8 mouse cellular contexts compared by ENCODE assay signal in the genomic region with DNA sequence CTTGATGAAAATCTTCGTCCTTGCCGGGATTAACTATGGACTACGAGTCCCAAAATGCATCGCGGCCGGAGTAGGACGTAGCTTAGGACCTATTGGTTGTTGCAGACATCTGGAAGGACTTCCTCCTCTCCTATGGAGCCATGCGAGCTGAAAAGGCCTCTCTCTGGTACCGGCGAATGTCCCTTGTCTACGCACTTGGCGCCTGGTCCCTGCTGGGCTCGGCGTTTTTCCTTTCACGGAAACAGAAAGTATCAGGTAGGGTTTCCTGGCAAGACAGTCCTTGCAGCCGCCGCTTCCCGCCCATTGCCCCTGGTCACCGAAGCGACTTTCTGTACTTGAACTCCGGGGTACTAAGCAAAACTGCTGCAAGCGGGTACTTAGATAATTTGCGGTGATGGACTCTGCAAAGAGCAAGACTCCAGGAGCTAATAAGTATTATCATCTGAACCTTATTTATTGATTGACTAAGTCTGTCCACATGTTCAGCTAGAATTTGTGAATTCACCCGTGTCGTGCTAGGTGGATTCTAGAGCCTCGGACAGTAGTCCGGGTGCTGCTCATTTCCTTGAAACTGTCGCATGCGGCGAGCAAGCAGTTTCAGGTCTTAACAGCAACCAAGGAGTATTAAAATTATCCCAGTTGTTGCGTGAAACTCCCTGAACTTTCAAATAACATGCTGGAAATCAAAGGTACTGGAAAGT. TPM values are rescaled to one million over a fixed set of nuclear protein-coding genes. Genes with fewer than 3 reads are reported as not detected.
DNase-seq lines count a peak whose midpoint lies in the region; ATAC-seq and TF ChIP-seq lines count a peak whose summit lies in the region.

A gene (plus strand): TSS at position 104 of the 701 bp plus-strand sequence.

- DNase-seq in adipocyte (ENCODE audit: low spot score) = peak; percentile 84
- peak; percentile 61 to 62 for DNase-seq in gastrocnemius, adult 8-10 months (ENCODE audit: low spot score in 2 of 2)
- peak; percentile 84 for DNase-seq in induced T-regulatory cell, adult 2 months (ENCODE audit: low read depth)
- DNase-seq in left cerebral cortex, adult 9 months (ENCODE audit: low spot score in 2 of 2) = peak; percentile 63 to 90
- peak; percentile 76 for DNase-seq in right cerebral cortex, postnatal 14 days
- DNase-seq in yolk sac, embryonic 10.5 days (ENCODE audit: low spot score) = peak; percentile 84

- TF ChIP-seq CTCF in cortical plate, adult 2 months (IDR thresholded peaks at IDR 0.05; ENCODE audit: extremely low read depth, insufficient read depth, low read length) = no peak

- peak; percentile 93 for TF ChIP-seq POLR2A in cortical plate, adult 2 months (IDR thresholded peaks at IDR 0.05; ENCODE audit: extremely low read depth, insufficient read depth, low read length)

- ATAC-seq in megakaryocyte progenitor cell, adult 5-6 weeks (replicated peaks; ENCODE audit: poor library complexity) = peak; percentile 99

- H3K4me1 ChIP-seq in cortical plate, adult 2 months (ENCODE audit: control insufficient read depth, insufficient read depth, low read length) = no peaks in the 10 kb centered on the region; the same call in 1 of the 2 replicates

- H3K27ac ChIP-seq in cortical plate, adult 2 months (ENCODE audit: insufficient read depth, low read length) = no peak within 1 kb of the TSS

- H3K4me3 ChIP-seq in cortical plate, adult 2 months (ENCODE audit: insufficient read depth, low read length) = peak within 1 kb of the TSS; percentile 60

RNA-seq across cellular contexts. Expression of the gene that starts here (rescaled TPM):
- 71.4 and 78.6 TPM in 2 replicates for polyA plus RNA-seq in cortical plate, adult 2 months (2012; rRNA removed)
- 100 to 1,000 TPM in 2 of 4 experiments, 10 to 100 TPM in 2; 94.1 to 102 (median 99.2) TPM for total RNA-seq in gastrocnemius, adult 8-10 months (2022)
- 30.1 and 42.9 TPM in 2 replicates for total RNA-seq in megakaryocyte progenitor cell, adult 5-6 weeks (2015)
- total RNA-seq in megakaryocyte progenitor cell, adult 5-6 weeks (2017) = 23.5 and 27.0 TPM in 2 replicates
